Mouse (Mus musculus): ENCODE data around the gene Ctcf.
A peak's percentile ranks its signal among the peaks of the same experiment; 100 is the strongest.

The Ctcf gene

DNA sequence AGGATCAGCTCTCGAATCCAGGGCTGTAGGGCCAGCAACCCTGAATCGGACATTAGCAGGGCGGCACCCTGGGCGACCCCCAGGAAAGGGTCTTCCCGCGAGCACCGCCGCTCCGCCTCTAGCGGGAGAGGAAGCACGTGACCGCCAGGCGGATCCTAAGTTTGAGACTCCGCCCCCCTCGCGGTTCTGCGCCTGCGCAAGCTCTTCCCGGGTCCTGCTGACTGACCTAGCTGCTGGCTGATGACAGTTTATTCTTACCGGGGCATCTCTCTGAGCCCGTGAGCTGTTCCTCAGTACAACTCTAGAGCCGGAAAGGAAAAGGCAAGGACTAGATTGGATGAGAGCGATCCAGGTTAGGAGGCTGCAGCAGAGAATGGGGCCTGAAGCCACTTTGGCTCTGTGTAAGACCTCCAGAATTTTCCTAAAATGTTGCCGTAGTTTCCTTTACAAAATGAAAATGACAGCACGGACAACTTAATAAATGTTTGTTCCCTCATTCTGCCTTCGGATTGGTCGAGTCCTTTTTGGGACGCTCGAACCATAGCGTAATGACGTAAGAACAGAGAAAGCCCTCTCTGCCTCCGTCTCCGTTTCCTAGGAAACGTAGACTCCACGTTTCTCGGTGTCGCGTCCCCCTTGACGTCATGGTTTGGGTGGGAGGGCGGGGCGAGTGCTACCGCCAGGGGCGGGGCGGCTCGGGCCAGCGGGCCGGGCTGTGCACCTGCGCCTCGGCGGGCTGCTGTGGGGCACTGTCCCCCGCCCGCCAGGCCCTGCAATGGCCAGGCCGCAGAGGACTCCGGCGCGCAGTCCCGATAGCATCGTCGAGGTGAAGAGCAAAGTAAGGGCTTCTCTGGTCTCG lies 64.8 kb downstream of the Ctcf start, which contains the start of the genes Acd and Pard6a:
Acd (minus strand) TSS at position 137 of the 859 bp plus-strand sequence.
Pard6a (plus strand) TSS at position 183 of the 859 bp plus-strand sequence.
- peak; percentile 94 for DNase-seq (ENCODE audit: low spot score)

DNA sequence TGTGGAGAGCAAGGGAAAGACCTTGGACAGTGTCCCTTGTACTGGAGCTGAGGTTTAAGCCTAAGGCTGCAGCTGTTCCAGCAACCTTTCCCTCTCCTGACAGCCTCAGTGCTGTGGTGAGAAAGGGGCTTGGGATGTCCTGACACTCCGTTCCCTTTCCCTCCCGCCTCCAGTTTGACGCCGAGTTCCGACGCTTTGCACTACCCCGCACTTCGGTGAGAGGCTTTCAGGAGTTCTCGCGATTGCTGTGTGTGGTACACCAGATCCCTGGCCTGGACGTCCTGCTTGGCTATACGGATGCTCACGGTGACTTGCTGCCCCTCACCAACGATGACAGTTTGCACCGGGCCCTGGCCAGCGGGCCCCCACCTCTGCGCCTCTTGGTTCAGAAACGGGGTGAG lies 65.6 kb downstream of the Ctcf start:
- no peak for DNase-seq (ENCODE audit: low spot score)

DNA sequence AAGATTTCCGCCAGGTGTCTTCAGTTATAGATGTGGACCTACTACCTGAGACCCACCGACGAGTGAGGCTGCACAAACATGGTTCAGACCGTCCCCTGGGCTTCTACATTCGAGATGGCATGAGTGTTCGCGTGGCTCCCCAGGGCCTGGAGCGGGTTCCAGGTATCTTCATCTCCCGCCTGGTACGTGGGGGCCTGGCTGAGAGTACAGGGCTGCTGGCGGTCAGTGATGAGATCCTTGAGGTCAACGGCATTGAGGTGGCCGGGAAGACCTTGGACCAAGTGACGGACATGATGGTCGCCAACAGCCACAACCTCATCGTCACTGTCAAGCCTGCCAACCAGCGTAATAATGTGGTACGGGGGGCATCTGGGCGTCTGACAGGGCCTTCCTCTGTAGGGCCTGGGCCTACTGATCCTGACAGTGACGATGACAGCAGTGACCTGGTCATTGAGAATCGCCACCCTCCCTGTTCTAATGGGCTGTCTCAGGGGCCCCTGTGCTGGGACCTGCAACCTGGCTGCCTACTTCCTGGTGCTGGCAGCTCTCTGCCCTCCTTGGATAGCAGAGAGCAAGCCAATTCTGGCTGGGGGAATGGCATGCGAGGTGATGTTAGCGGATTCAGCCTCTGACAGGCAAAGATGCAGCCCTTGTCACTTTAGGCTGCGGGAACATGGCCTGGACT lies 66.5 kb downstream of the Ctcf start:
- DNase-seq (ENCODE audit: low spot score) = no peak

DNA sequence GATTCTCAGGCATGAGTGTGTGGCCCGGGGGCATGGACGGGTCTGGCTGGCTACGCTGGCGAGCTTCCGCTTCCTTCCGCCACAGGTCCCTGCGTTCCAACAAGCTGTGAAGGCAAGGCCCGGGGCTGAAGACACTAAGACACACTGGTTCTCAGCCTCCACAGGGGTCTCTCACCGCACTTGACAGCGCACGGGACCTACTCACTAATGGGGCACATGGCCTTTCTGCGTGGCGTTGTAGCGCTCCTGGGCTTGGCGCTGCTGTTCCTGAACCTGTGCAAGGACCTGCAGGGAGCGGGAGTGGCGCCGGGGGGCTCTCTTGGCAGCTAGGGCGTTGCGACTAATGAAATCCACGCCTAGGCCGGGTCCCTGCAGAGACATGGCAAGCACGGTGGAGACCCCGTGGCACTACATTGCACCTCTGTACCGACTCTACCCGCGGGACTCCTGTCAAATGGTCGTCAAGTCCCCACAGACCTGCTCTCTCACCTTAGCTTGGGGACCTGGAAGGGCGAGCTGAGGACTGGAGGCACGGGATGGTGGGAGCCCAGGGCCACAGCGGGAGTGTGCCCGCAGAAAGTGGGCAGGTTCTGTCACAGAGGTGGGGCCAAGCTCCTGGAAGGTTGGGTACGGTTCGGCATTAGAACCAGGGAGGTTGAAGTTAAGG lies 67.9 kb downstream of the Ctcf start:
- DNase-seq (ENCODE audit: low spot score) = no peak

DNA sequence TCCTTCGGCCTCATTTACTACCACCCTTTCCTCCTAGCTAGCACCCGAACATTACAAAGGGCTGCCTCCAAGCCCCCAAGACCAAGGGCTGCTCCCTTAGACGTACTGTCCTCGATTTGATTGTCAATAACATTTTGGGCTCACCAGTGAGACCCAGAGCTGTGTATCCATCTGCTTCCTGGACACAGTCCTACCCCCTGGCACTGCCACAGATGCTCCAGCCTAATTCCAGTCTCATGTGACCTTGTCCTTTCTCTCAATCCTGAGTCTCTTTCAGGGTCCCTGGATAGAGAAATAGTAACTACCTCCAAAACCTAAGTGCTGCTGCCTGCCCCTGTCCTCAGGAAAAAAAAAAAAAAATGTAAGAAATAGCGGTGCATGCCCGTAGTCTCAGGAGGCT lies 68.6 kb downstream of the Ctcf start:
- no peak for DNase-seq (ENCODE audit: low spot score)

DNA sequence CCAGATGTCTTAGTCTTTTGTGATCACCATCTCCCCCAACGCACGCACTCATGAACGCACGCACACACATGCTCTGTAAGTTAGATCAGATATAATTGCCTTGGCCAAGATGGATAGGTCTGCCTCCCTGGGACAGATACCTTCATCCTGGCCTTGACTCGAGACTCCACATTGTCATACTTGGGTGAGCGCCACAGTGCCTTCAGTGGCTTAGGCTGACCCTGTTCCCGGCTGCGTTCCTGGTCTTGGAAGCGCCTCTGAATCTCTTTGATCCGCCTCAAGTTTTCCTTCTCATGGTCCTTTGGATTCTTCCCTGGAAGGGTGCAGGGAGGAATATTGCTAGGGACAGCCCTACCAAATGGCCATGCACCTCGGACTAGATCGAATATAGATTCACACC lies 70.1 kb downstream of the Ctcf start:
- no peak for DNase-seq (ENCODE audit: low spot score)

DNA sequence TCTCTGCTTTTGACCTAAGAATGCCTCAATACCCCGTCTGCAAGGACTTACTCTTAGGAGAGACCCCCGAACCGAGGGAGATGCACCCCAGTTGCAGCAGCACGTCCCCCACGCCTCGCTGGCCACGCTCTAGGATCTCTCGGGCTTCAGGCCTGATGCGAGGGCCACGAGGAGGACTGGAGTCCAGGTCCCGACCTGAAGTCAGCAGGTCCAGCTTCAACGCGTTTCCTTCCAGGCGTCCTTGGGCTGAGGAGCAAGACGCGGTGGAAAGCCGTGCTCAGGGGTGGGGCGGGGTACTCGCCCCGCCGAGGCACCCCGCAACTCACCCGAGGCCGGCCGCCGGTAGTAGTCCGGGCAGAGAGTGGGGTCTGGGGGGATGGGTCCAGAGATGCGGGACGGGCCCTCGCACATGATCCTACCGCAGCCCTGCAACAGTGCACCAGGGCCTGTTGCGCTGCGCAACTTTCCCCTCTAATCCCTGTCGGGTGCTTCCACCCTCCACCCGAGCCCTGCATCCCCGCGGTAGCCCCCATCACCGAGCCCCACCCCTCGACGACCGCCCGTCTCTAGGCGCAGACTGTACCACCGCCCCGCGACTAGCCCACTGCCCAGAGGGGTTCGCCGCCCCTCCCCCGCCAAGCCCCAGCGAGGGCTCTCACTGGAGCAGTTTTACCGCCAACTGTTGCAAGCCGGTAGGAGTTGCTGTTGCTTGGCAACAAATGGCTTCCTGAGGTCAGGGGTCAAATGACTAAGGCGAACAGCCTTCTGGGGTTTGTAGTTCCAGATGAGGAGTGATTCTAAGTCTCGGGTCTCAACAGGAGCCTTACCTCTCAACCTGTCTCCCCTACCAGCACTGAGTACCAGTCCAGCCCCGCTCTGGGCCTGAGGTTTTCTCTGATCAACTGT lies 71.4 kb downstream of the Ctcf start, which contains the start of the genes 4933405L10Rik and Enkd1:
4933405L10Rik (plus strand) TSS at position 158 of the 906 bp plus-strand sequence.
Enkd1 (minus strand) TSS at position 713 of the 906 bp plus-strand sequence.
- DNase-seq (ENCODE audit: low spot score) = peak; percentile 79

DNA sequence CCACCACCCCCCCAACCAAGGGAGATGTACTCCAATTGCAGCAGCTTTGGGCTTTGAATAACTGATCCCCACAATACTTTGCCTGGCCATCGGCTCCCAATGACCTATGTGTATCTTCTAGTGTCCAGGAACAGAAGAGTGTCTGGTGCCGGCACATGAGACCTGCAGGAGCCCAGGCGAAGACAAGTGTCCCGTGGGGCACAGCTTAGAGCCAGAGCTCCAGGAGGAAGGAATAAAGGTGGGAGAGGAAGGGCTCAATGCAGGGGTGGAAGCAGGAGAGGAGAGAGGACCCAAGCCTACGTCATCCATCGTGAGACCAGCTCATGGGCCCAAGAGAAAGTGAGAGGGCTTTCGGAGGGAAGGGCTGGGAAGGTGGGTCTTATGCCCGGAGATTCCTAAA lies 72.3 kb downstream of the Ctcf start:
- no peak for DNase-seq (ENCODE audit: low spot score)

- DNase-seq (ENCODE audit: low spot score) = no peak
Observed at GRCm38 (mm10) chr8:105709317-105709716, 72.9 kb downstream of the Ctcf start.

DNA sequence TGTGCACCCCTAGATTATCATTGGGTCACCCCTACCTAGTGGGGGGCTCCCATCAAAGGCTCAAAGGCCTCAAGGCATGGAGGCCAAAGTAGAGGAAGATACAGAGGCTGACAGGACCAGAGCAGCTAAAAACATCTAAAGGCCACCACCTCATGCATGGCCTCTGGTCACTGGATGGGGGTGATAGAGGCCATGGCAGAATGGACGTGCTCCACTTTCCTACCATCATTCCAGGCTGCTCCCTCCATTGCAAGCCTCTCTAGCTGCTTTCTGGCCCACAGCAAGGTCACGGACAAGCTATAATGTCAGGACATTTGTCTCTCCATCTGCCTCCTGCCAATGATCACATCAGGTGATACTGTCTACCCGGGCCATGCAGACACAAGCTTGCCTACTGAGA lies 75.9 kb downstream of the Ctcf start:
- no peak for DNase-seq (ENCODE audit: low spot score)

DNA sequence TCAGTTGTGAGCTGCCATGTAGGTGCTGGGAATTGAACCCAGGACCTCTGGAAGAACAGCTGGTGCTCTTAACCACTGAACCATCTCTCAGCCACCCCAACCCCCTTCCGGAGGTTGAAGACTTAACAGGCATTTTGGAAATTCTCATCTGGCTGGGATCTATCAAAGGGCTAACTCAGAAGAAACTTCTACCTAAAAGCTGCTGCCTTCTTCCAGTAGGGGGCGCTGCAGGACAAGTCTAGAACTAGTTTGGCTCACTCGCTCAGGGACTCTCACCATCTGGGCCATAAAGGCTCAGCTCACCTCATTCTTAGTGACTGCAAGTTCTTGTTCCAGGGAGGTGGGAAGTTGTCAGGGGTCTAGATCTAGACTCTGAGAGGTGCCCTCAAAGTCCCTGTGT lies 77.8 kb downstream of the Ctcf start:
- no peak for DNase-seq (ENCODE audit: low spot score)

DNA sequence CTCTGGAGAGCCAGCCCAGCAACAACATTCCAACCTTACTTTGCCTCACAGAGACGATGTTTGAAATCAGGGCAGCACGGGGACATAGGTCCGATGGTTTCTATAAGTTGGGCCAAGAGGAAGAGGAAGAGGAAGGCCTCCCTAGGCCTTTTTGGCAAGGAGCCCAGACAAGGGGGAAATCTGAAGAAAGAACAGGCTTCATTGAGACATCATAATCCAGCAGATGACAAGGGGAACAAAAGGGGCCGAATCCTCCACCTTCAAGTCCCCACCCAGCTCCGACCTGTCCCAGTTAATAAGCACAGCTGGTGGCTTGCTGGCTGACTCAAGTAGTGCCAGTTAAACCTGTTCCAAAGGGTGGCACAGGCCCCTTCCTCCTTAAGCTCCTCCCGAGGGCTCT lies 78.7 kb downstream of the Ctcf start:
- no peak for DNase-seq (ENCODE audit: low spot score)

- no peak for DNase-seq (ENCODE audit: low spot score)
Observed at GRCm38 (mm10) chr8:105716302-105716945, 80.1 kb downstream of the Ctcf start.

DNA sequence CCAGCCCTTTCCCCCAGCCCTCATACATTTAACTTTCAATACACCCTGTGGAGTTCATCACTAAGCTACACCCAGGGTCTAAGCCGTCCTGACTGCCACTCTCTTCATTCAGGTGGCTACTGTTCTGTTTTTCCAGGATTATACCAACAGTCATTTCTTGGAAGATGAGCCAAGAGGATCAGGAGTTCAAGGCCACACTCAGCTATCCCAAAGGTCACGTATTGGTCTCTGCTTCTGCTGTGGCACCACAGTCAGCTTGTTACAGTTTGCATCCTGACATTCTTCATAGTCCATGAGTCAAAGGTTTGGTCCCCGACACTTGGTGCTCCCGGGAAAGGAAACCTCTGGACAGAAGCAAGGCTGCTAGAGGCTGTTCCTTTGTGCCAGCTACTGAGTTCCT lies 83.3 kb downstream of the Ctcf start:
- DNase-seq (ENCODE audit: low spot score) = no peak

DNA sequence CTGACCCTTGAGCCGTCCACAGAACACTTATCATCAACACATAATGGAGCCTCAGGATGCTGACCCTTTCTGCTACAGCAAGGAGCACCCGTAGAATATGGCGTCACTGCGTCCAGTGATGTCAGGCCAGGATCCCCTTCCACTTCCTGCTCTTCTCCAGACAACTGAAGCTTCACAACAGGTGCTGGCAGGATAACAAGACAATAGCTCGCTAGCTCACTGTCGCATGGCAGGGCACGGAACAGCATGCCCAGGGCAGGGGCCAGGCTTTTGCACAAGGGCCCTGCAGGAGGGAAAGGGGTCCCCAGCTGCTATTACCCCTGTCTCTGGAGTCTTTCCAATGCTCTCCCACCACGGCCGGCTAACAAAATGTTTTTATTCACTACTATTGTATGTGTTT lies 86.5 kb downstream of the Ctcf start:
- no peak for DNase-seq (ENCODE audit: low spot score)

DNA sequence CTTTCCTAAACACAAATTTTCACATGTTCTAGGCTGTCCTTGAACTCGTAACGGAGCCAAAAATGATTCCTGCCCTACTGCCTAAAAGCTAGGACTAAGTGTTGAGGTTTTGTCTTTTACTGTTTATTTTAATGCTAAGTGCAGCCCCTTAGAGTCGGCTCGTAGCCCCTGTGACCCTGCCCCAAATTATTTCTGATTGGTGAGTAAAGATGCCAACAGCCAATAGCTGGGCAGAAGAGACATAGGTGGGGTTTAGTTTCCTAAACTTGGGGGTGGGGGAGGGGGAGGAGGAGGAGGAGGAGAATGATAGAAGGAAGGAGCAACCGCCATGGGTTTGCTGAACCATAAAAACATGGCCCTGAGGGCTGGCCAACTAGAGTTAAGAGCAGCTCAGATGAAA lies 89.4 kb downstream of the Ctcf start:
- DNase-seq (ENCODE audit: low spot score) = no peak

DNA sequence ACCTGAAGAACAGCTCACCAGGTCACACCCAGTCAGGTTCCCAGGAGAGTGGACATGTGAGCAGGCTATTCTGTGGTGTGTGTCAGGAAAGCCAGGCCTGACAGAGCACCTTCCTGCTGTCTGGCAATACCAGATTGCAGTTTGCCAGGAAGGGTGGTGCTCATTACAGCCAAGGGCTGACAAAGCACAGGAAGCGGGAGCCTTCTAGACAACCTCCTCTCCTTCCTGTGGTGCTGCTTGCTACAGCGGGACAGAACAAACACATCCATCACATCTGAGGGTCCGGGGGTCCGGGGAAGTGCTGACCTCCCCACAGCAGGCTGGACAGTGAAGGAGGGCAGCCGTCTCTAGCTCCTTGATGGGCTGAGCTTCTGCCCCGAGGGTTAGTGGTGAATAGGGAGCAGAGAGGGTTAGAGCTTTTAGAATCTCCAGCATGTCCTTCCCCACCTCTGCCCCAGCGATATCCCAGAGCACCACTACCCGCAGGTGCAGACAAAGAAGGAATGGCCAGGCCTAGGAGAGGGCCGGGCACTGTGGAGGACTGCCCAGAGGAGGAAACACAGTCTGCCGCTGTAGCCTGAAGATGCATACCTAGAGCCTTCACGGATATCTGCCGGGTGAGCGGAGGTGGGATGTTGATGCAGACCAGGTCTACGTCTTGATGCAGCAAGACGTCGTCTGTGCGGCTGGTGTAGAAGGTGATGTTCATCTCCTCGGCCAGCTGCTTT lies 91.2 kb downstream of the Ctcf start:
- no peak for DNase-seq (ENCODE audit: low spot score)

DNA sequence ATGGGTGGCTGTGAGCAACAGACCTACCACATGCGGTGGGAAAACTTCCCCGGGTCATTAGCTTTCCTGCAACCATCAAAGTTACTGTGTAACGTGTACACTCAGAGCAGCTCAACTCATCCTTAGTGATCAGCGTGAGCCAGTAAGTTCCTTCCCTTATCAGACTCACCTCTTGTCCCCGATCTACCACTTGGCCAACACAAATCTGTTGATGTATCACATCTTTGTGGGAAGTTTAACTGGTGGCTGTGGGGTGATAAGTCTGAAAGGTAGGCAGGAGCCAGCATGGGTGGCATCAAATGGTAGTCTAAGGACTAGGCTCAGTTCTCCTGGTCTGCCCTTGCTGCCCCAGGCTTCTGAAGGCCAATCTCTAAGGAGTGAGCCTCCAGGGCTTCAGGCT lies 95.8 kb downstream of the Ctcf start:
- no peak for DNase-seq (ENCODE audit: low spot score)
